Mouse (Mus musculus): Measurements from ENCODE around the gene Arsb.

Gene Arsb

GRCm38 (mm10) chr13:93891276-93891675, 119.8 kb downstream of the Arsb start:
- DNase-seq (ENCODE audit: low spot score) = no peak

- DNase-seq (ENCODE audit: low spot score) = no peak
Measured at GRCm38 (mm10) chr13:93892101-93892500, 120.7 kb downstream of the Arsb start.

- DNase-seq (ENCODE audit: low spot score) = peak; percentile 68
Measured at GRCm38 (mm10) chr13:93894105-93894504, 122.7 kb downstream of the Arsb start.

GRCm38 (mm10) chr13:93895430-93895829, 124.0 kb downstream of the Arsb start:
- DNase-seq (ENCODE audit: low spot score) = no peak

- DNase-seq (ENCODE audit: low spot score) = peak; percentile 67
Measured at GRCm38 (mm10) chr13:93897943-93898826, 126.8 kb downstream of the Arsb start.

GRCm38 (mm10) chr13:93899378-93900256, 128.2 kb downstream of the Arsb start:
- DNase-seq (ENCODE audit: low spot score) = no peak

GRCm38 (mm10) chr13:93900934-93901626, 129.7 kb downstream of the Arsb start:
- no peak for DNase-seq (ENCODE audit: low spot score)

GRCm38 (mm10) chr13:93902126-93902525, 130.7 kb downstream of the Arsb start:
- DNase-seq (ENCODE audit: low spot score) = no peak

GRCm38 (mm10) chr13:93906552-93907245, 135.3 kb downstream of the Arsb start:
- DNase-seq (ENCODE audit: low spot score) = no peak

GRCm38 (mm10) chr13:93907971-93908370, 136.5 kb downstream of the Arsb start:
- DNase-seq (ENCODE audit: low spot score) = no peak

GRCm38 (mm10) chr13:93909847-93910246, 138.4 kb downstream of the Arsb start:
- DNase-seq (ENCODE audit: low spot score) = no peak

- DNase-seq (ENCODE audit: low spot score) = no peak
Measured at GRCm38 (mm10) chr13:93911037-93911436, 139.6 kb downstream of the Arsb start.

GRCm38 (mm10) chr13:93912326-93912915, 141.0 kb downstream of the Arsb start:
- DNase-seq (ENCODE audit: low spot score) = no peak

- DNase-seq (ENCODE audit: low spot score) = no peak
Measured at GRCm38 (mm10) chr13:93914206-93914605, 142.8 kb downstream of the Arsb start.

GRCm38 (mm10) chr13:93915641-93916570, 144.5 kb downstream of the Arsb start:
- no peak for DNase-seq (ENCODE audit: low spot score)

- no peak for DNase-seq (ENCODE audit: low spot score)
Measured at GRCm38 (mm10) chr13:93919536-93919935, 148.1 kb downstream of the Arsb start.

GRCm38 (mm10) chr13:93920080-93920785, 148.8 kb downstream of the Arsb start:
- DNase-seq (ENCODE audit: low spot score) = no peak

- no peak for DNase-seq (ENCODE audit: low spot score)
Measured at GRCm38 (mm10) chr13:93920786-93921300, 149.4 kb downstream of the Arsb start.
